Mouse (Mus musculus) lung, postnatal 0 days (tissue): ENCODE measurements at regions not wholly inside any gene's neighbourhood (a gene's known extent, or its start where the extent isn't known, plus 50 kb on each side); places are given as distances from the start of the nearest gene placed in this dataset.

Experiments
- ATAC-seq: fragments of 200-750 bp; cut with Nextera tagmentation; 2 replicates; pipeline ENCODE4 v1.8.0; 2017; ENCODE audit warnings: moderate library complexity
- DNase-seq: peaks from one replicate; pipeline ENCODE4 v3.0.0-alpha.2; 2016; ENCODE audit warnings: low spot score
- H3K27ac ChIP-seq: fragments of 300-500 bp; sonication (generic); 2 replicates; pipeline ENCODE4 v1.5.1; 2014; ENCODE audit warnings: antibody characterized with exemption, mild to moderate bottlenecking, low read length, mixed read lengths
- H3K27me3 ChIP-seq: fragments of 300-500 bp; sonication (generic); replicated peaks from 2 replicates; pipeline ENCODE4 v1.6.1; 2014; ENCODE audit warnings: low read length, mixed read lengths; ENCODE audit not compliant: insufficient read depth
- H3K36me3 ChIP-seq: fragments of 300-500 bp; sonication (generic); 2 replicates; pipeline ENCODE4 v1.6.1; 2014; ENCODE audit warnings: low read length, mixed read lengths; ENCODE audit not compliant: insufficient read depth
- H3K4me1 ChIP-seq: fragments of 300-500 bp; sonication (generic); 2 replicates; pipeline ENCODE4 v1.6.1; 2014; ENCODE audit warnings: antibody characterized with exemption, low read depth, low read length, mixed read lengths; ENCODE audit not compliant: insufficient read depth
- H3K4me2 ChIP-seq: fragments of 300-500 bp; sonication (generic); replicated peaks from 2 replicates; pipeline ENCODE4 v1.6.1; 2014; ENCODE audit warnings: low read depth, mild to moderate bottlenecking, low read length, moderate library complexity, mixed read lengths
- H3K4me3 ChIP-seq: fragments of 300-500 bp; sonication (generic); 2 replicates; pipeline ENCODE4 v1.5.1; 2014; ENCODE audit warnings: low read depth, low read length
- H3K9ac ChIP-seq: fragments of 300-500 bp; sonication (generic); replicated peaks from 2 replicates; pipeline ENCODE4 v1.6.1; 2014; ENCODE audit warnings: low read depth, mild to moderate bottlenecking
- H3K9me3 ChIP-seq: fragments of 300-500 bp; sonication (generic); 2 replicates; pipeline ENCODE4 v1.6.1; 2016; ENCODE audit warnings: low read length, mixed read lengths
- CTCF ChIP-seq: IDR thresholded peaks from 2 replicates; pipeline ENCODE4 v1.5.1; 2016; ENCODE audit warnings: antibody characterized with exemption, mild to moderate bottlenecking
- EP300 ChIP-seq: IDR thresholded peaks from 2 replicates; pipeline ENCODE4 v1.6.1; 2016; ENCODE audit warnings: antibody characterized with exemption, mild to moderate bottlenecking, control low read depth
- WGBS: fragments of 180-500 bp; shearing (Covaris S2); extraction: QIAGEN DNeasy Blood & Tissue Kit; methylation state at CpG from one replicate; pipeline ENCODE4 v1.1.7; 2014; 5-methylcytosine and 5-hydroxymethylcytosine counted together

- H3K27ac ChIP-seq, result no peak overlapping the region
- TF ChIP-seq EP300 (no peak), CTCF (no peak)
- no peak overlapping the region for H3K9ac ChIP-seq
- no peaks in the 10 kb centered on the region for H3K4me1 ChIP-seq
- DNase-seq (no peak), ATAC-seq (no peak)
- no peaks in the 10 kb centered on the region for H3K9me3 ChIP-seq
- H3K36me3 ChIP-seq, result no peaks in the 10 kb centered on the region
- H3K4me2 ChIP-seq, result no peak overlapping the region
- no peak overlapping the region for H3K4me3 ChIP-seq
- H3K27me3 ChIP-seq, result no peaks in the 10 kb centered on the region
These were observed 116.6 kb downstream of the Rassf9 start for GRCm38 (mm10) chr10:102628609-102629008.

DNA sequence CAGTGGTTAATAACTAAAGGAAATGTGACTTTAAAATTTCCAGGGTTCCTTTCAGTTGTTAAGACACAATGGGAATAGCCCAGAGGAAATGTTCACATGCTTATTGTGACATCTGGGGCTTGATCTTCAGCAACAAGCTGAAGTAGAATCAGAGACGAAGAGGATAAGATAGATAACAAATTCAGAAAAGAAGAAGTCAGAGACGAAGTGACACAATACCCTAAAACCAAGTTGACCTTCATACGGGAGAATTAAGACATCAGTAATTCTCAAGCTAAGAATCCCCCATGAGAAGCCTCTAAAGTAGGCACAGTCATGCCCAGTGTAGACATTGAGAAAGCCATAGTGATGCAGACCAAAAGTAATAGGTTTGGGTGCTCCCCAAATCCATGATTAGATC lies 111.9 kb downstream of the Rassf9 start:
- Histone ChIP-seq H3K4me1 (no peaks in the 10 kb centered on the region), H3K27ac (no peak overlapping the region), H3K27me3 (no peaks in the 10 kb centered on the region), H3K4me3 (no peak overlapping the region), H3K4me2 (no peak overlapping the region), H3K9me3 (no peaks in the 10 kb centered on the region), H3K36me3 (no peaks in the 10 kb centered on the region), H3K9ac (no peak overlapping the region)
- TF ChIP-seq EP300 (no peak), CTCF (no peak)
- WGBS, result 70% methylated on average over 3 of the region's 3 CpGs
- no peak for ATAC-seq
- DNase-seq, result no peak

- TF ChIP-seq EP300, result no peak
- TF ChIP-seq CTCF, result no peak
- ATAC-seq, result no peak
These were observed 110.6 kb downstream of the Rassf9 start for GRCm38 (mm10) chr10:102622583-102623008.

DNA sequence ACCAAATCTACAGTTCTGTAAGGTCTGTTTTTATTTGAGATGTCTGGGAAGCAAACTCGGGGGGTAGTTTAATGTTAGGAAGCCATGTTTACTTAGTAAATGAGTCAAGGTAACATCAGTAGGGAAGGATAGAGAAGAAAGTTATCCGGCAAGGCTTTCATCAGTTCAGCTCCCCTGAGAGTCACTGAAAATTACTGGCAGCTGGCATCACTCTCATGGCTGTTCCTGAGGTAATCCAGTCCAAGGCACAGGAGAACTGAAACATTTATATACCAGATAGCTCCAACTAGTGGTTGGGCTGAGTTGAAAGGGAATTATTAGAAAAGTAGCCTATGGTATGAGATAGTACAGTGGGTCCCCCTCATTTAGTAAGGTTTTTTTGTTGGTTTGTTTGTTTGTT lies 106.7 kb downstream of the Rassf9 start:
- DNase-seq (no peak), ATAC-seq (no peak)
- H3K9ac ChIP-seq, result no peak overlapping the region
- H3K4me2 ChIP-seq, result no peak overlapping the region
- H3K36me3 ChIP-seq, result no peaks in the 10 kb centered on the region
- TF ChIP-seq CTCF (peak; percentile 20), EP300 (no peak)
- H3K4me3 ChIP-seq, result no peak overlapping the region
- 74% methylated on average over 2 of the region's 2 CpGs for WGBS
- no peaks in the 10 kb centered on the region for H3K4me1 ChIP-seq
- no peaks in the 10 kb centered on the region for H3K9me3 ChIP-seq
- no peaks in the 10 kb centered on the region for H3K27me3 ChIP-seq
- H3K27ac ChIP-seq, result no peak overlapping the region

More at GRCm38 (mm10) chr10:102622583-102623008, 110.6 kb downstream of the Rassf9 start:
- Histone ChIP-seq H3K27ac (no peak overlapping the region), H3K9ac (no peak overlapping the region), H3K27me3 (no peaks in the 10 kb centered on the region), H3K9me3 (no peaks in the 10 kb centered on the region), H3K4me2 (no peak overlapping the region), H3K4me3 (no peak overlapping the region), H3K36me3 (no peaks in the 10 kb centered on the region), H3K4me1 (no peaks in the 10 kb centered on the region)
- peak; percentile 13 for DNase-seq
- WGBS, result 42% methylated on average over 2 of the region's 2 CpGs

DNA sequence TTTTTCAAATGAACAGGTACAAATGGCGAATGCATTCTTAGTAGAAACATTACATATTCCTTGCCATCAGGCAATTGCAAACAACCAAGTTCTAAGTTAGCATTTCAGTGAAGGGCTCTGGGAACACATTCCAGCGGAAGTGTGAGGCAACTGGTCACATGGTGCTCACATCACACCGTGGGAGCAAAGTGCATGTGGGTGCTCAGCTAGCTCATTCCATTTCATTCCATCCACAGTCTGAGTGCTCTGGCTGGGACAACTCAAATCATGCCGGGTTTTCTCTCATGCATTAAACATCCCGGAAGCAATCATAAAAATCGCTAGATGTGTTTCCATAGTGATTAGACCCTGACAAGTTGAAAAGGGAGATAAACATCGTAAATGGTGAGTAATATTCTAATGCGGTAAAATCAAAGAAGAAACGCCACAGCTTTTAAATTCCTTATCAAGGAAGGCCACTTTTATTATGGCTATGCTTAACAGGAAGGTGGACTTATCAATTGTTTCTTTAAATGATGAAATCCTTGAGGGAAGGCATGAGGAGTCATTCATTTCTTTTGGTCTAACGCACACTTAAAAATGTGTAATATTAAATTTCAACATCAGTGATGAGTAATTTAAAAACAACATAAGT lies 104.1 kb downstream of the Rassf9 start:
- DNase-seq, result no peak
- TF ChIP-seq EP300, result no peak
- no peak for TF ChIP-seq CTCF
- Histone ChIP-seq H3K4me2 (no peak overlapping the region), H3K27me3 (no peaks in the 10 kb centered on the region), H3K4me3 (no peak overlapping the region), H3K9me3 (no peaks in the 10 kb centered on the region), H3K9ac (no peak overlapping the region), H3K4me1 (no peaks in the 10 kb centered on the region), H3K27ac (no peak overlapping the region), H3K36me3 (no peaks in the 10 kb centered on the region)
- ATAC-seq, result no peak
- WGBS, result 81% methylated on average over 10 of the region's 10 CpGs
